Mouse (Mus musculus): ENCODE results near the gene 2310030G06Rik. TPM values are rescaled to one million over a fixed set of nuclear protein-coding genes. Genes with fewer than 3 reads are reported as not detected.
A peak's percentile ranks its signal among the peaks of the same experiment; 100 is the strongest.

Gene 2310030G06Rik
- total RNA-seq (2015) (0.64 TPM in 1 of 2 replicates, not detected in the other), total RNA-seq (2017) (0.71 TPM in 1 of 2 replicates, not detected in the other)

DNA sequence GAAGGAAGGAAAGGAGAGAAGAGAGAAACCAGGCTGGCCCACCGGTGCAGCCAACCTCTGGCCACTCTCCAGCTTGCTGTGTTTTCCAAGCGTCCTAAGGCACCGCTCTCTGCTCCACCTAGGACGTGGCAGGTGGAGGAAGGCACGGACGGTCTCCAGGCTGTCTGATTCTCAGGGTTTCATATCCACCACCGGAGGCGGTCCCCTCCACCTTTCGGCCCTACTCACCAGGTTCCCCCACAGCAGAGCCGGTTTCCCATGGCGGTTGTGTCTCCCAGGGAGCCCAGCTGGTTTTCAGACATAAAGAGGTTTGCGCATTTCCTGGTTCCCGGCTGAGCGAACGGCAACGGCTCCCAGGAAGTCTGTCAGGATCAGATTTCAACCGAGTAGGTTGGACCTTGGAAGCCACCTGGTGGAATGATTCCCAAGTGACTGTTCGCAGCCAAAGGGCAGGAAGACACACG lies at the start of gene 2310030G06Rik:
Gene 2310030G06Rik (minus strand): TSS at position 323 of the 464 bp plus-strand sequence.
- peak; percentile 29; the same call in 1 of the 2 replicates for ATAC-seq (replicated peaks; ENCODE audit: poor library complexity)

DNA sequence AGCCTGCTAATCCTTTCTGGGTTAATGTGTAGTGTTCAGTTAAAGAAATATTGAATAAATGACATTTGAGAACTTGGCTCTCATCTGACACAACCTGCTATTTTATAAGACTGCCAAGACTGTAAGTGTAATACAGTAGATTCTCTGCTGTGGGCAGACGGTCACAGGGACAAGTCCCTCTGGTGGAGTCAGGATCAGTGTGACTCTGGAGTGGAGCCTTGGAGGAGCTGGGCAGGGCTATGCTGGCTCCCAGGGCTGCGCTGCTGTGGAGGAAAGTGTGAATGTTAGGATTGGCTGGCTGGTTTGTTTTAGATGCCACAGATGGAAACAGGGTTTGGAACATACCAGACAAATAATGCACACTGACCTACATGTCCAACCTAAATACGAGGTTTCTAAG lies 48.9 kb upstream of the 2310030G06Rik start:
- ATAC-seq (replicated peaks; ENCODE audit: poor library complexity): no peak

DNA sequence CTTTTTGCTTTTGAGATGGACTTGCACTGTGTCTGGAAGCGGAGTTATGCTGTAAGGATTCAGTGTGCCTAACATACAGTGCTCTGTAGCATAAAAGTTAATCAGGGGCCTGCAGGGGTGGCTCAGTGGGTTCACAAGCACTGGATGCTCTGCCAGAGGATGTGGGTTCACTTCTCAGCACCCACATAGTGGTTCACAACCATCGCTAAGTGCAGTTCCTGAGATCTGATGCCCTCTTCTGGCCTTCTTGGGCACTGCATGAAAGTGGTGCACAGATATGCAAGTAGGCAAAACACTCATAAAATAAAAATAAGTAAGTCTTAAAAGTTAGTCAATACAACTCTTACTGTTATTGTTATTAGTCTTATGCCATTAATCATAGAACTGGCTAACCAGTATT lies 35.8 kb upstream of the 2310030G06Rik start:
- ATAC-seq (replicated peaks; ENCODE audit: poor library complexity): peak; percentile 79

DNA sequence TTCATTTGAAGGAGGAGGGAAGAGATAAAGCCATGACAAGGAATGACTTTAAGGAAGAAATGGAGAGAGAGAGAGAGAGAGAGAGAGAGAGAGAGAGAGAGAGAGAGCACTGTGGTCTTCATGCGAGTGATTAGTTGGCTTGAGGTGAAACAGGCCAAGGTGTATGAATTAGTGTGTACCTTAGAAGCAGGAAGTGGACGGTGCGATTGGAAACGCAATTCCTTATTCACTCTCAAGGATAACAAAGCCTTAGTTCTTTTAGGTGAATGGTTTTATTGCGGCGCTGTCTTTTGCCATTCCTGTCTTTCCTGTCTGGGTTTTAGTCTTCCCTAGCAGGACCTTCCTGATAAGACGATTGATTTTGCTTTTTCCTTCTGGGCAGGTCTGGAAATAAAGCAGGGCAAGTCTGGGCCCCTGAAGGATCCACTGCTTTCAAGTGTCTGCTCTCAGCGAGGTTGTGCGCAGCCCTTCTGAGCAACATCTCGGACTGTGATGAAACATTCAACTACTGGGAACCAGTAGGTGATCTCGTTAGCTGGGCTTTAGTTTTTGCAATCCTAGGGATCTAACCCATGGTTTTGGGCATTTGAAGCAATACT lies 29.9 kb upstream of the 2310030G06Rik start:
- no peak for ATAC-seq (replicated peaks; ENCODE audit: poor library complexity)

DNA sequence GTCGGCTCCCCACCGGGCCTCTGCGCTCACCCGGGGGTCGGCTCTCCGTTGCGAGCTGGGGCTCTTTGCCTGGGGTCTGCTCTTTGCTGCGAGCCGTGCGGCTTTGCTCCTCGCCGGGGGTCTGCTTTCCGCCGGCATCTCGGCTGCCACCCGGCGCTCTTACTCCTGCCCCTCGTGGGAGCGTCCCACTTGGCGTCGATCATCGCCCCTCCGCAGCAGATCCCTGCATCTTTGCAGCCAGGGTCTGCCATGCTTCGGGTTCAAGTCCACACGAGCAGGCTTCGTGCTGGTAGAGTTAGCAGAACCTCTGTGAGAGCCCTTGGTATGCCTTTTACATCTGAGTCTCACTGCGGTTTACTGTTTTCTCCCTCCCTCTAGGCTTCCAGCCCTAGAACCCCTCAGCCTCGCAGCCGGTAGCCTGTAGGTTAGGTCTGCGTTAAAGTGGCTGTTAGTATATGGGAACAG lies 29.4 kb upstream of the 2310030G06Rik start:
- peak; percentile 27 for ATAC-seq (replicated peaks; ENCODE audit: poor library complexity)

DNA sequence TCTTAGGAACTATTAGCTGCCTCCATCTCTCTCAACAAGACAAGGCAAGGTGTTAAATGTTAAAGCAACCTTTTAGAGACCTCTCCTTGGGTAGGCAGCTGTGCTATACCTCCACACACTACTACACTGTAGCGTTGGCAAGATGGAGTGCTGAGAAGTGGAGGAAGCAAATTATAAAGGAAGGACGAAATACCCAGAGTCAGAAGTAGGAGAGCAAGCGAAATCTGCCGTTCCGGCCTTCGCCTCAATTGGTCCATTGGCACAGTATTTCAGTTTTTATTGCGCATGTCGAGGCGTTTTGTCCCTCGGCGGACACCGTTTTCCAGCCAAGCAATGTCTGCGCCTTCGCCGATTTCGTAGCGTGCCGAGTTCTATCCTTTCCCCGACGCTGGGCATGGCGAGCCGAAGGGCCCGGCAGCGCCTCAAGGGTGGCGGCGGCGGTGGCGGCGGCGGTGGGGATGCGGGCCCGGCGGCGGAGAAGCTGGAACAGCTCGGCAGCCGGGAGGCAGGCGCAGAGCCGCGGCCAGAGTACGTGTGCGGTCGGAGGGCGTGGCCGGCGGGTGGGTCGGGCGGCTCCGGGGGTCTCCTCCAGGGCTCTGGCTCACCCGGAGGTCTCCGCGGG lies 28.8 kb upstream of the 2310030G06Rik start, which contains the start of the genes Alg9 and 1110032A03Rik:
Gene Alg9 (plus strand): TSS at position 29 of the 622 bp plus-strand sequence.
Gene 1110032A03Rik (minus strand): TSS at position 530 of the 622 bp plus-strand sequence.
- peak; percentile 82 for ATAC-seq (replicated peaks; ENCODE audit: poor library complexity)

DNA sequence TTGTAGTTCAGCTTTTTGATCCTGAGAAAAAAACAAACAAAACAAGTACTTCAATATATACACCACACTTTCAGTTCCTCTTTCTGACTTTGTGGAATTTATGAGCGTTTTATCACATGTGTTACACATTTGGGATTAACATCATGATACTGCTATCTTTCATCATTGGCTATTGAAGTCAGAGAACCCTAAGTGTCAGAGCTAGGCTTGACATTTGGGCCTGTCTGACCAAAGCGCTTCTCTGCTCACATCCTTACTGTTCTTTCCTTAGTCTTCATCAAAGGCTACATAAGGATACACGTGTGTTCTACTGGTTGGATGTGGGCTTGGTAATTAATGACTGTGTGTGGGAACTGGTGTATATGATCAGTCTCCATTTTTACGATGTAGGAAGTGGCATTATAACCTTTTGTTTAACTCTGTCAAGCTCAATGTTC lies 27.7 kb upstream of the 2310030G06Rik start:
- peak; percentile 60 for ATAC-seq (replicated peaks; ENCODE audit: poor library complexity)

DNA sequence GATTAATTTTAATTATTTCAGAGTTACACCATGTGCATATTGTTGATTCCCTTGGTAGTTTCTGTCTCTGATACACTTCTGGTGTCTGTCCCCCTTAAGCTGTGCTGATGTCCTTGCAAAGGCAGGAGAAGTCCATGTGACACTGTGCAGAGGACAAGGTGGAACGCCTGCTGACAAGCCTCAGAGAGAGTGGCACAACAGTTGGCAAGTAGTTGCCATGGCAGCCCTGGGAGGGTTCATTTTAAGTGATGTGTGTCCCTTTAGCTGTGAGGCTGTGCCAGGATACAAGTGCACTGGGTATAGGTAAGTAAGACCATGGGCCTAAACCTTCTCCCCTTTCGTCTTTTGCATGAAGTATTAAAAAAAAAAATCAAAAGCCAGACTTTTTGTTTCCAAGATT lies 23.7 kb upstream of the 2310030G06Rik start:
- ATAC-seq (replicated peaks; ENCODE audit: poor library complexity): no peak

DNA sequence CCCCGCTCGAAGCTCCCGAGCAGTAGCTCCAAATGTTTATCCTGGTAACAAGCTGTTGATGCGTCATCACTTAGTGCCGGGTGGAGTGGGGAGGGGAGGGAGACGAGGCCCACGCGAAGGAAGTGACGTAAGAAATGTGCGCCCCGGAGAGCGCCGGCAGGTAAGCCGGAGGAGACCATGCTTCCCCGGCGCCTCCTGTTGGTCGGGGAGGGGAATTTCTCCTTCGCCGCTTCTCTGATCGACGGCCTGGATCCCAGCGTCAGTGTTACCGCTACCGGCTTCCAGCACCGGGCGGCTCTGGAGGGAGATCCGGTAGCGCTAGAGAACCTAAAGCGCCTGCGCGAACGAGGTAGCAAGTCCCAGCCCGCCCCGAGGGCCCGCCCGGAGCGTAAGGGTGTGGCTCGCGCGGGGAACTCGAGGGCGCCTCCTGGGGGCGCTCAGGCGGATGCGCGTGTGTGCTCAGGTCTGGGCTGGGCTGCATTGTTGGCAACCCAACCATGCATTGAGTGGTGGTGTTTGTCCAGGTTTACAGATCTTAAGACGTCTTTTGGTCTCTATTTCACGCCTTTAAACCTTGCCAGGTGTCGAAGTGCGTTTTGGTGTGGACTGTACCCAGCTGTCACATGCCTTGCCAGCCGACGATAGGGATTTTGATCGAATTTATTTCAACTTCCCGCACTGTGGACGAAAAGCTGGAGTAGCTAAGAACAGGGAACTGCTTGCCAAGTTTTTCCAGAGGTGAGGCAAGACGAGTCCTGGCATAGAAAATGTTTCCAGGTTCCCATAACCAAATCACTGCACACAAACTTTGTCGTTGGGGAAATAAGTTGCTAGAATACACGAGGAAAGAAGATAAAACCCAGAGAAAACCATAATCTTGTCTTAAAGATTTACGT lies 22.0 kb upstream of the 2310030G06Rik start, which contains the start of gene Fdxacb1:
Gene Fdxacb1 (plus strand): TSS at position 130 of the 896 bp plus-strand sequence.
- ATAC-seq (replicated peaks; ENCODE audit: poor library complexity): peak; percentile 96

DNA sequence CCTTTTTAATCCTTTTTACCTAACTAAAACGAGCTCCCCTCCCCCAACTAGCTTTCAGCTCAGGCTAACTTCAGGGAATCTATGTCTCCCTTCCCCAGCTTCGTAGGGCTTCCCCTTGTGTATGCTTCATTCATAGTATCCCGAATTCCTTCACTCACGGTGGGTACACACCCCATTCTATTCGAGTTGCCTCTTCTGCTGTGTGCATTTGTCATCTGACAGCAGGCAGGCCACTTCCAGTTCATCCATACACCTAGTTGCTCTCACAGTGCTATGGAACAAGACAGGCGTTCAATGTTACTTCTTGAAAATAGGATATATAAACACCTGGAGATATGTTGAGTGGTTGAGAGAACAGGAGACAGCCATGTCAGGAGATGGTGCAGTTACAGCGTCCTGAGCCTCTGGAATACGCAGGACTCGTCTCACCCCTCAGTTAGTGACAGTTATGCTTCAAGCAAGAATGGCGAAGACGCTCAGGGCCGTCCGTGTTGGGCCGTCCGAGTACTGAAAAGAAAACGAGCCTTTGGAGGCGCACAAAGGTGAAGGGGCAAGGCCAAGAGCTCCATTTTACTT lies 21.3 kb upstream of the 2310030G06Rik start:
- no peak for ATAC-seq (replicated peaks; ENCODE audit: poor library complexity)

DNA sequence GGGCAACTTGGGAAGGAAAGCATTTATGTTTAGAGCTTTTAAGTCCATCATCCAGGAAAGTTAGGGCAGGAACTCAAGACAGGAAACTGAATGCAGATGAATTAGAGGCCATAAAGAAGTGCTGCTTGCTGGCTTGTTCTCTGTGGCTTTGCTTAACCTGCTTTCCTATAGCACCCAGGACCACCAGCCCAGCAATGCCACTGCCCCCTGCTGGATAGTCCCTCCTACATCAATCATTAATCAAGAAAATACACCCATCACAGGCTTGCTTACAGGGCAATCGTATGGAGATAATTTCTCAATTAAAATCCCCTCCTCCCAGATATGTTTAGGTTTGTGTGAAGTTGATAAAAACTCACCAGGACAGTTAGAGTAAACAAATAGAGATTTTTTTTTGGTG lies 17.0 kb upstream of the 2310030G06Rik start:
- ATAC-seq (replicated peaks; ENCODE audit: poor library complexity): 0 out of 2 replicates have a peak, but pooled peaks have one; percentile 36

DNA sequence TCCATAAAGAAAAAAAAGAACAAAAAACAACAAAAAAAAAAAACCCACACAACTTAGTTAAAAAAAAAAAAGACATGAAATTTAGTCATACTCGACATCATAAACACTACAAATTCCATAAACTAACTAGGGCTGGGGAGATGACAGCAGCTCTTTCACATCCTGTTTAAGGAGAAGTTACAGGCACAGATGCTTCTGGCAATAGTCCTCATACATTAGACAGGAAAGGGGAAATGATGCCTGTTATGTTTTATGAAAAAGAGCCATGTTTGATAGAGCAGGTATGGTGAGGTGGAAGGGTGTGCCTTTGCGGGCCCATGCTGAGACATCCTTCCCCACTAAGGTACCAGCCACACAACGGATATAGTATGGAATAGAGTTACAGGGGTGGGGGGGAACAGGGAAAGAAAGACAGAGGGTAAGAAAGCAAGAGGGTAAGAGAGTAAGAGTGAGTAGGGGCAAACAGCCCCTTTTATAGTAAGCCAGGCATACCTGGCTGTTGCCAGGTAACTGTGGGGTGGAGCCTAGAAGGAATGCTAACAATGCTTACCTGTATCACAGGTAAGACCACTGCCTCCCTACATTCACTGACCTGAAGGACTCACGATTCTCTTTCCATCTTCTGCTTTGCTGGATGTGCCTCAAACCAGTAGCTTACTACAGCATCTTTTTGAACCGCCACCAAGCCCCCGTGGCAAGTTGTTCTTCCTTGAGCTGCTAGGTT lies 15.3 kb upstream of the 2310030G06Rik start:
- ATAC-seq (replicated peaks; ENCODE audit: poor library complexity): peak; percentile 62

DNA sequence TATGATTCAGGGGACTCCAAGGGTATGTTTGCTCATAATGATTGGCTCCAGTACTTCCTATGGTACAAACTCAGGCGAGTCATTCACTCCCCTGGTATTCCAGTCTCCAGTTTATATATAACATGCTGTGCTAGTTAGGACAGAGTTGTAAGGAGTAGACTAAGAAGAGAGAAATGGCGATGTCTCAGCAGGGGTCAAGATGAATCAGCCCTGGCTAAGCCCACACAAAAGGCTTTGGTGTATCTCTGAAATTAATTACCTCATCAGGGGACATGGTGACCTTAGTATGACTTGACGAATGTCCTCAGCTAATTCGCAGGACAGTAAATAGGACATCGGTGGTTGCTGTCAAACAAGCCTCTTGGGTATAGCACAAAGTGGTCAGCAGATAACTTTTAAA lies 10.4 kb upstream of the 2310030G06Rik start:
- ATAC-seq (replicated peaks; ENCODE audit: poor library complexity): no peak

DNA sequence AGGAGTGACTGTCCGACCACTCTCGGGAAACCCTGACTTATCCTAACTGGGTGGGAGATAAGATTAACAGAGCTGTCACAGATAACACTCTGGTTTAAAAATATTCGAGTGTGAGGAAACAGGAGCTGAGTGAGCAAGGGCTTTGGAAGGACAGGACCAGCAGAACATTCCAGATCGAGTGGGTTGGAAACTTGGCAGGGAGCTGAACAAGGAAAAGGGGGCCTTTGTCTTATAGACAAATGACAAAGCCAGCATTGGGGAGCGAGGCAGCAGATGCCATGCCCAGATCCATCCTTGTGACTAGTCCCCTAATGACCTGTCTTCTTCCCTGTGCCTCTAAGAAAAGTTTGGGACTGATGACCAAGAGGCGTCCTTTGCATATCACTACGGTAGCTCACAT lies 7.6 kb upstream of the 2310030G06Rik start:
- ATAC-seq (replicated peaks; ENCODE audit: poor library complexity): no peak

DNA sequence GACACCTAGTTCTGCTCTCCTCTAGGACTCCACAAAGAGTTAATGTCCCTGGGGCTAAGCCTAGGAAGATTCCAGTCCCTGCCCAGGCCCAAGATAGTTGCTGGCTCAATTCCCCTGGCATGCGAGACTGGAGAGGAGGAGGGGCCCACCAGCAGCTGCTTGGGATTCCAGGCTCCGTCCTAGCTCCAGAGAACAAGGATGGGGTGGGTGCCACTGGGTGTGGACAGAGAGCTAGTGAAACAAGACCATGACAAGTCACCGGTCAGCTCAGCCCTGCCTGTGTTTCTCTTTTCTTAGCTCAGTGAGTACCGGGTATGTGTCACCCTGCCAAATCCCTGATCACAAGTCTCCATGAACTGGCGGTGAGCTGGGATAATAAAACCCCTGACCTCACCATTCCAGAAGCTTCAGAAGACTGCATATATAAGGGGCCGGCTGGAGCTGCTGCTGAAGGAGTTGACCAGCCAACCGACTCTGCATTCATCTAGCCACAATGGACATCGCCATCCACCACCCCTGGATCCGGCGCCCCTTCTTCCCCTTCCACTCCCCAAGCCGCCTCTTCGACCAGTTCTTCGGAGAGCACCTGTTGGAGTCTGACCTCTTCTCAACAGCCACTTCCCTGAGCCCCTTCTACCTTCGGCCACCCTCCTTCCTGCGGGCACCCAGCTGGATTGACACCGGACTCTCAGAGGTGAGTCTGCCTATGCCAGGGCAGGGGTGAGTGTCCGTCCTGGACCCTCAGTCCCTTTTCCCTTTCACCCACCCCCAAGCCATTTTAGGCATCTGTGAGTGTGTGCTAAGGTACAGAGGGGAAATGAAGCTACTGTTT lies 6.7 kb upstream of the 2310030G06Rik start:
- ATAC-seq (replicated peaks; ENCODE audit: poor library complexity): no peak

DNA sequence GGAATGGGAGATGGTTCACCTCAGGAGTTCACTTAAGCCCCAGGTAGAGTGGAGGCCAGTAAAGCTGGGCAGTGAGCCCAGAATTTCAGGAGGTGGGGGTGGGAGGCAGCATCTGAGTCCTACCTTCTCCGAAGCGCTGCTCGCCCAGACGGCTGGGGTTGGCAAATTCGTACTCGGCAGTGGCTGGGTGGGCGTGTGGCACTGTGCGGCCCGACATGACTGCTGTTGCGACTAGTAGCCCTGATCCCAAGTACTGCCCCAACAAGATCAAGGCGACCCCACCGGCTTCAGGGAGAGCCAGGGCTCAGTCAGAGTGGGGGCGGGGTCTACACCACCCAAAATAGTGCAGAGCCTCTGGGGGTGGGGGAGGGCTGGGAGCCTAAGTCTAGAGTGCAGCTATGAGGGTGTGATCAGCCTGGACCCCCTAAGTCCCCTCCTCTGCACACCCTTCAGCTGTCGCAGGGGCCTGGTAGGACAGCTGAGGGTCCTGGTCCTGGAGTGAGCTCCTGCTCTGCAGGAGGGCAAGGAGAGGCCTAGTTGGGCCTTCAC lies 5.8 kb upstream of the 2310030G06Rik start, which contains the start of gene Hspb2:
Gene Hspb2 (minus strand): TSS at position 301 of the 549 bp plus-strand sequence.
- ATAC-seq (replicated peaks; ENCODE audit: poor library complexity): no peak

DNA sequence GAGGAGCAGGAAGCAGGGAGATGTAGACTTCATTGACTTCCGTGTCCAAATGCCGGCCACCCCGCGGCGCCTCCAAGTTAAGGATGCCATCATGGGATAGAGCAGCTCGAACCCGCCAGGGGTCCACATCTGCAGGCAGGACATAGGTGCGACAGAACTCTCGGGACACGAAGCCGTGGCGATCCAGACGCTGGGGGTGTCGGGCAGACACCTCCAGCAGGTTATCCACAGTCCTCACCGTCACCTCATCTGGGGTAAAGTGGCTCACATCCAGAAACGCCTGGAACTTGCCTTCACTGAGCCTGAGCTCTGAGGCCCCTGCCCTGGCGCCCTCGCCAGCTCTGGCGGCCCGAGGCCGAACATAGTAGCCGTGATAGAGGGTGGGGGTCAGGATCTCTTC lies 5.0 kb upstream of the 2310030G06Rik start, which contains the start of gene Cryab:
Gene Cryab (plus strand): TSS at position 3 of the 400 bp plus-strand sequence.
- ATAC-seq (replicated peaks; ENCODE audit: poor library complexity): no peak

DNA sequence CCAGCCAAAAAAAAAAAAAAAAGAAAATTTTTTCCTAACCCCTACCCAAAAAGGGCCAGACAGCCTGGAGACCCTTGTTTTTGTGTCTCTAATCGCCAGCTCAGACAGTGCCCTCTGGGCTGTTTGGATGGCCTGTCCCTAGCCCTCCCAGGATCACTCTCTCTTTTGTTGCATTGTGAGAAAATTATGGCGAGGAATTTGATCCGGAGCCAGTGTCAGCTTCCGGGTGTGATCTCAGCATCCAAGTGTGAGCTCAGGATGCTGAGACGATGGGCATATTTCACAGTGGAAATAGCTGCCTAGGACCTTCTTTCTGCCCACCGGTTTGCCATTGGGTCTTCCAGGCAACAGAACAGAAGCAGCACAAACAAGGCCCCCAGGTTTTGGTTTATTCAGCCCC lies 4.4 kb upstream of the 2310030G06Rik start:
- ATAC-seq (replicated peaks; ENCODE audit: poor library complexity): no peak

DNA sequence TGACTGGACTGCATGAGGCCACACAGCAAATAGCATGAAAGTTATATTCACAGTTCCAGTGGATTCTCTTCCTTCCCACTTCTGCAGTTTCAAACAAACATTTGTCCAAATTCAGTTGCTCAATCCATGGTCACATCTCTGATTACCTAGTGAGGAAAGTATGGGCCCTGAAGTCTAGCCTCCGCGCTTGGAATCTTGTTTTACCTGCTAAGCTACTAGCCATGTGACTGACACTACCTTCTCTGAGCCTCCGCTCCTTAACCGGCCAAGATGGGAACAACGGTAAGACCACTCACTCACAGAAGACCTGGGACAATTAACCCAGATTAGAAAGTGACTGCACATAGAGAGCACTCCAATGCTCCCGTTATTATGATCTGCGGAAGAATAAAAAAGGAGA lies 530 bp downstream of the 2310030G06Rik start:
- no peak for ATAC-seq (replicated peaks; ENCODE audit: poor library complexity)
